10 mouse cellular contexts compared by ENCODE assay signal in genomic region chr11:20204321-20204720, GRCm38 (mm10). TPM values are rescaled to one million over a fixed set of nuclear protein-coding genes. Genes with fewer than 3 reads are reported as not detected.
DNase-seq lines count a peak whose midpoint lies in the region; ATAC-seq and TF ChIP-seq lines count a peak whose summit lies in the region.
"Had no signal": no experiment of that assay in that cellular context is flagged by ENCODE, and none has a peak within 500 bp of the region (broad histone marks: within the 10 kb centered on the region; RNA-seq: fewer than 3 reads in every experiment).

No protein-coding gene starts in this region.

- DNase-seq in forebrain, embryonic 11.5 days (ENCODE audit: low spot score) = no peak
- DNase-seq in limb, embryonic 10.5 days (ENCODE audit: low spot score) = no peak
- no peak for DNase-seq in ovary, postnatal 10 days (ENCODE audit: low spot score)
- DNase-seq: B cell, adult 2 months; kidney, postnatal 10 days had no signal

- peaks cover 50% of the 10 kb centered on the region for H3K4me1 ChIP-seq in forebrain, embryonic 13.5 days
- H3K4me1 ChIP-seq in forebrain, embryonic 11.5 days (replicated peaks; ENCODE audit: control insufficient read depth, insufficient read depth, low read length) = peaks cover 2% of the 10 kb centered on the region
- H3K4me1 ChIP-seq in limb, embryonic 13.5 days = peaks cover 33% of the 10 kb centered on the region
- H3K4me1 ChIP-seq in limb, embryonic 10.5 days = peaks cover 26% of the 10 kb centered on the region
- peaks cover 38% of the 10 kb centered on the region for H3K4me1 ChIP-seq in bone marrow macrophage, adult 2 months (ENCODE audit: control insufficient read depth, insufficient read depth, low read length)
- H3K4me1 ChIP-seq in neural tube, embryonic 14.5 days (ENCODE audit: control insufficient read depth, insufficient read depth, low read length) = peaks cover 29% of the 10 kb centered on the region

- H3K27ac ChIP-seq in forebrain, embryonic 13.5 days = no peak overlapping the region
- H3K27ac ChIP-seq in forebrain, embryonic 11.5 days (ENCODE audit: low read depth, low read length) = no peak overlapping the region
- no peak overlapping the region for H3K27ac ChIP-seq in limb, embryonic 13.5 days
- no peak overlapping the region for H3K27ac ChIP-seq in limb, embryonic 10.5 days
- H3K27ac ChIP-seq in bone marrow macrophage, adult 2 months (ENCODE audit: insufficient read depth, low read depth, low read length) = peak overlapping the region; percentile 55
- no peak overlapping the region for H3K27ac ChIP-seq in neural tube, embryonic 14.5 days (ENCODE audit: low read depth, low read length)

- no peak for TF ChIP-seq POLR2A in bone marrow macrophage, adult 2 months (IDR thresholded peaks at IDR 0.05; ENCODE audit: borderline replicate concordance, low read depth, low read length)

- TF ChIP-seq CTCF in bone marrow macrophage, adult 2 months (IDR thresholded peaks at IDR 0.05; ENCODE audit: low read depth, low read length) = no peak

- WGBS in forebrain, embryonic 13.5 days = 80% methylated on average over 2 of the region's 2 CpGs
- 88% methylated on average over 2 of the region's 2 CpGs for WGBS in forebrain, embryonic 11.5 days
- WGBS in limb, embryonic 13.5 days = 82% methylated on average over 2 of the region's 2 CpGs
- 80% methylated on average over 2 of the region's 2 CpGs for WGBS in limb, embryonic 10.5 days
- 79% methylated on average over 2 of the region's 2 CpGs for WGBS in neural tube, embryonic 14.5 days

- H3K4me2 ChIP-seq in forebrain, embryonic 13.5 days = peak overlapping the region; percentile 31
- no peak overlapping the region for H3K4me2 ChIP-seq in forebrain, embryonic 11.5 days (ENCODE audit: low read depth, low read length, severe bottlenecking)
- peak overlapping the region; percentile 21; the same call in 1 of the 2 replicates for H3K4me2 ChIP-seq in limb, embryonic 13.5 days (replicated peaks)
- 0 out of 2 replicates have a peak overlapping the region, but pooled peaks have one; percentile 40 for H3K4me2 ChIP-seq in neural tube, embryonic 14.5 days (ENCODE audit: low read depth, low read length)

- H3K27me3 ChIP-seq in forebrain, embryonic 13.5 days = no peaks in the 10 kb centered on the region
- no peaks in the 10 kb centered on the region for H3K27me3 ChIP-seq in forebrain, embryonic 11.5 days (ENCODE audit: control insufficient read depth, insufficient read depth, low read length)
- no peaks in the 10 kb centered on the region for H3K27me3 ChIP-seq in limb, embryonic 13.5 days
- no peaks in the 10 kb centered on the region for H3K27me3 ChIP-seq in limb, embryonic 10.5 days (ENCODE audit: low read depth, poor library complexity, severe bottlenecking)
- H3K27me3 ChIP-seq in neural tube, embryonic 14.5 days (ENCODE audit: control insufficient read depth, insufficient read depth, low read length) = no peaks in the 10 kb centered on the region

- no peak overlapping the region for H3K4me3 ChIP-seq in forebrain, embryonic 13.5 days
- H3K4me3 ChIP-seq in forebrain, embryonic 11.5 days (ENCODE audit: low read depth, low read length) = no peak overlapping the region
- H3K4me3 ChIP-seq in limb, embryonic 13.5 days = no peak overlapping the region
- H3K4me3 ChIP-seq in limb, embryonic 10.5 days = no peak overlapping the region
- H3K4me3 ChIP-seq in bone marrow macrophage, adult 2 months (ENCODE audit: insufficient read depth, low read length) = peak overlapping the region; percentile 26; the same call in 1 of the 2 replicates
- no peak overlapping the region for H3K4me3 ChIP-seq in neural tube, embryonic 14.5 days (ENCODE audit: low read depth, low read length)

- H3K36me3 ChIP-seq in forebrain, embryonic 13.5 days (ENCODE audit: poor library complexity, severe bottlenecking) = peaks cover 4% of the 10 kb centered on the region; the same call in 1 of the 2 replicates
- no peaks in the 10 kb centered on the region for H3K36me3 ChIP-seq in forebrain, embryonic 11.5 days (ENCODE audit: control insufficient read depth, insufficient read depth, low read length)
- no peaks in the 10 kb centered on the region; the same call in 1 of the 2 replicates for H3K36me3 ChIP-seq in limb, embryonic 13.5 days
- peaks cover 15% of the 10 kb centered on the region for H3K36me3 ChIP-seq in limb, embryonic 10.5 days
- H3K36me3 ChIP-seq in neural tube, embryonic 14.5 days (ENCODE audit: control insufficient read depth, insufficient read depth, low read length) = no peaks in the 10 kb centered on the region

- no peak overlapping the region for H3K9ac ChIP-seq in forebrain, embryonic 13.5 days
- no peak overlapping the region for H3K9ac ChIP-seq in forebrain, embryonic 11.5 days (ENCODE audit: low read length)
- no peak overlapping the region for H3K9ac ChIP-seq in limb, embryonic 13.5 days
- no peak overlapping the region for H3K9ac ChIP-seq in neural tube, embryonic 14.5 days (replicated peaks; ENCODE audit: low read depth, low read length)

- no peaks in the 10 kb centered on the region for H3K9me3 ChIP-seq in forebrain, embryonic 13.5 days (replicated peaks)
- H3K9me3 ChIP-seq in forebrain, embryonic 11.5 days (ENCODE audit: control insufficient read depth, low read length) = no peaks in the 10 kb centered on the region
- H3K9me3 ChIP-seq in limb, embryonic 13.5 days = no peaks in the 10 kb centered on the region
- no peaks in the 10 kb centered on the region for H3K9me3 ChIP-seq in limb, embryonic 10.5 days (replicated peaks)
- no peaks in the 10 kb centered on the region for H3K9me3 ChIP-seq in neural tube, embryonic 14.5 days (ENCODE audit: control insufficient read depth, low read length)

- no peak for ATAC-seq in forebrain, embryonic 13.5 days
- no peak for ATAC-seq in forebrain, embryonic 11.5 days (replicated peaks; ENCODE audit: low FRiP score)
- ATAC-seq in limb, embryonic 13.5 days (ENCODE audit: low FRiP score, low read depth) = no peak
- no peak for ATAC-seq in neural tube, embryonic 14.5 days (ENCODE audit: low read depth)
- no peak for ATAC-seq in erythroblast, adult 5-6 weeks (replicated peaks; ENCODE audit: low FRiP score, poor library complexity, severe bottlenecking)

RNA-seq across cellular contexts. Expression of gene Rab1a, which starts 3.1 kb away (rescaled TPM):
- 275 and 300 TPM in 2 replicates for polyA plus RNA-seq in forebrain, embryonic 13.5 days (2015; fragmentation: Nextera tagmentation; extraction: Ambion mirVana)
- 227 and 242 TPM in 2 replicates for polyA plus RNA-seq in forebrain, embryonic 11.5 days (2014; fragmentation: Nextera tagmentation; extraction: Ambion mirVana)
- polyA plus RNA-seq in limb, embryonic 13.5 days (2015; fragmentation: Nextera tagmentation; extraction: Ambion mirVana) = 268 TPM in 2 replicates
- polyA plus RNA-seq in limb, embryonic 10.5 days (2016; fragmentation: Nextera tagmentation; extraction: Ambion mirVana) = 184 and 206 TPM in 2 replicates
- 272 and 290 TPM in 2 replicates for polyA plus RNA-seq in bone marrow macrophage, adult 2 months (2012; ENCODE audit: insufficient read depth, insufficient read length, missing spikeins)
- 303 and 313 TPM in 2 replicates for polyA plus RNA-seq in neural tube, embryonic 14.5 days (2014; fragmentation: Nextera tagmentation; extraction: Ambion mirVana)
- 68.5 and 87.2 TPM in 2 replicates for total RNA-seq in erythroblast, adult 5-6 weeks (2015; ENCODE audit: low replicate concordance)
- 49.2 and 74.0 TPM in 2 replicates for total RNA-seq in erythroblast, adult 5-6 weeks (2017; ENCODE audit: low replicate concordance)

RNA-seq across cellular contexts. Expression of gene Cep68, which starts 44.9 kb away (rescaled TPM):
- 25.0 and 30.9 TPM in 2 replicates for polyA plus RNA-seq in forebrain, embryonic 13.5 days (2015; fragmentation: Nextera tagmentation; extraction: Ambion mirVana)
- 41.0 and 41.1 TPM in 2 replicates for polyA plus RNA-seq in forebrain, embryonic 11.5 days (2014; fragmentation: Nextera tagmentation; extraction: Ambion mirVana)
- 33.3 and 36.8 TPM in 2 replicates for polyA plus RNA-seq in limb, embryonic 13.5 days (2015; fragmentation: Nextera tagmentation; extraction: Ambion mirVana)
- polyA plus RNA-seq in limb, embryonic 10.5 days (2016; fragmentation: Nextera tagmentation; extraction: Ambion mirVana) = 43.7 and 50.8 TPM in 2 replicates
- polyA plus RNA-seq in bone marrow macrophage, adult 2 months (2012; ENCODE audit: insufficient read depth, insufficient read length, missing spikeins) = 10.6 and 11.3 TPM in 2 replicates
- polyA plus RNA-seq in neural tube, embryonic 14.5 days (2014; fragmentation: Nextera tagmentation; extraction: Ambion mirVana) = 28.0 and 33.0 TPM in 2 replicates
- 5.8 and 5.9 TPM in 2 replicates for total RNA-seq in erythroblast, adult 5-6 weeks (2015; ENCODE audit: low replicate concordance)
- total RNA-seq in erythroblast, adult 5-6 weeks (2017; ENCODE audit: low replicate concordance) = 4.3 and 6.9 TPM in 2 replicates
